51 mouse cellular contexts compared by ENCODE assay signal in the genomic region with DNA sequence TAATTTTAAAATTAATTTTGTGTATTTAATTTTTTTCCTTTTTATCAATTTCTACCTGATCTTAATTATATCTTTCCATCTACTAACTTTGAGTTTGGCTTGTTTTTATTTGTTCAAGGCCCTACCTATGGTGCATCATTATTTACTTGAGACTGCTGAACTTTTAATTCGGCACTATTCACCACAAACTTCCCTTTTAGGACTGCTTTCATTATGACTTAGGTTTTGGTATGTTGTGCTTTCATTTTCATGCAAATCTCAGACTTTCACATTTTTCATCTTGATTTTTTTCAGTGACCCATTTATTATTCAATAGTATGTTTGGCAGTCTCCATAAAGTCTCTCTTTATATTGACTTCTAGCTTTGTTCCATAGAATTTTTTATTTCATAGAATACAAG. TPM values are rescaled to one million over a fixed set of nuclear protein-coding genes. Genes with fewer than 3 reads are reported as not detected.
"Had no signal": no experiment of that assay in that cellular context is flagged by ENCODE, and none has a peak within 500 bp of the region (broad histone marks: within the 10 kb centered on the region; RNA-seq: fewer than 3 reads in every experiment).

No protein-coding gene starts in this region.

- H3K9ac ChIP-seq: heart, embryonic 12.5 days; heart, embryonic 13.5 days; heart, embryonic 15.5 days; hindbrain, embryonic 12.5 days; hindbrain, embryonic 13.5 days; hindbrain, embryonic 14.5 days; hindbrain, embryonic 15.5 days; intestine, embryonic 15.5 days; kidney, embryonic 15.5 days had no signal

- H3K4me2 ChIP-seq: heart, embryonic 11.5 days; heart, embryonic 12.5 days; heart, embryonic 13.5 days; heart, embryonic 15.5 days; hindbrain, embryonic 12.5 days; hindbrain, embryonic 13.5 days; hindbrain, embryonic 14.5 days; hindbrain, embryonic 15.5 days; intestine, embryonic 15.5 days; kidney, embryonic 15.5 days had no signal

- H3K4me3 ChIP-seq: heart, embryonic 10.5 days; heart, embryonic 12.5 days; heart, embryonic 13.5 days; heart, embryonic 15.5 days; hindbrain, embryonic 10.5 days; hindbrain, embryonic 12.5 days; hindbrain, embryonic 13.5 days; hindbrain, embryonic 15.5 days; intestine, embryonic 15.5 days; kidney, embryonic 15.5 days; layer of hippocampus, adult 2 months; left cerebral cortex, adult 2 months had no signal

- H3K27me3 ChIP-seq: heart, embryonic 12.5 days; heart, embryonic 13.5 days; heart, embryonic 15.5 days; hindbrain, embryonic 12.5 days; hindbrain, embryonic 13.5 days; hindbrain, embryonic 15.5 days; intestine, embryonic 15.5 days; kidney, embryonic 15.5 days had no signal

- H3K4me1 ChIP-seq: heart, embryonic 10.5 days; heart, embryonic 12.5 days; heart, embryonic 13.5 days; heart, embryonic 15.5 days; hindbrain, embryonic 10.5 days; hindbrain, embryonic 12.5 days; hindbrain, embryonic 13.5 days; hindbrain, embryonic 15.5 days; intestine, embryonic 15.5 days; kidney, embryonic 15.5 days had no signal

- H3K27ac ChIP-seq: heart, embryonic 10.5 days; heart, embryonic 13.5 days; heart, embryonic 15.5 days; hindbrain, embryonic 10.5 days; hindbrain, embryonic 12.5 days; hindbrain, embryonic 13.5 days; hindbrain, embryonic 14.5 days; hindbrain, embryonic 15.5 days; hindbrain, postnatal 0 days; intestine, embryonic 15.5 days; kidney, embryonic 15.5 days; kidney, postnatal 0 days; layer of hippocampus, adult 2 months; left cerebral cortex, adult 2 months had no signal

- ATAC-seq: hindbrain, embryonic 16.5 days; hindbrain, postnatal 0 days; inflammation-experienced regulatory T-cells, adult 6 months; intestine, embryonic 15.5 days; intestine, embryonic 16.5 days; intestine, postnatal 0 days had no signal

- DNase-seq: heart, postnatal 10 days; heart, postnatal 14 days; heart, postnatal 36 days; heart, postnatal 4 days; kidney, adult 11 months; kidney, adult 18-20 months; kidney, adult 2 months; kidney, adult 8-10 months; kidney, adult 9 months; kidney, postnatal 10 days; kidney, postnatal 14 days; kidney, postnatal 25 days; kidney, postnatal 36 days; kidney, postnatal 4 days; layer of hippocampus, adult 9-11 months; layer of hippocampus, postnatal 36 days had no signal

- H3K36me3 ChIP-seq: heart, embryonic 10.5 days; heart, embryonic 12.5 days; heart, embryonic 13.5 days; heart, embryonic 15.5 days; hindbrain, embryonic 10.5 days; hindbrain, embryonic 12.5 days; hindbrain, embryonic 13.5 days; hindbrain, embryonic 15.5 days; intestine, embryonic 15.5 days; kidney, embryonic 15.5 days had no signal

- H3K9me3 ChIP-seq: heart, embryonic 10.5 days; heart, embryonic 12.5 days; heart, embryonic 13.5 days; heart, embryonic 15.5 days; hindbrain, embryonic 10.5 days; hindbrain, embryonic 12.5 days; hindbrain, embryonic 13.5 days; hindbrain, embryonic 15.5 days; intestine, embryonic 15.5 days; kidney, embryonic 15.5 days had no signal

RNA-seq across cellular contexts. Expression of a gene that starts 24.7 kb away (rescaled TPM):
- total RNA-seq: heart, postnatal 10 days; heart, postnatal 14 days; heart, postnatal 25 days; heart, postnatal 36 days; heart, postnatal 4 days; hematopoietic stem cell, adult 5-6 weeks; hindbrain, postnatal 0 days; layer of hippocampus, adult 18-20 months; layer of hippocampus, adult 2 months; layer of hippocampus, adult 8-10 months; layer of hippocampus, postnatal 10 days; layer of hippocampus, postnatal 14 days; layer of hippocampus, postnatal 25 days; layer of hippocampus, postnatal 36 days; left cerebral cortex, adult 2 months had no signal
- polyA plus RNA-seq: heart, embryonic 11.5 days; heart, embryonic 12.5 days; heart, embryonic 13.5 days; heart, embryonic 14.5 days; heart, embryonic 15.5 days; heart, embryonic 16.5 days; heart, postnatal 0 days; hindbrain, embryonic 10.5 days; hindbrain, embryonic 11.5 days; hindbrain, embryonic 12.5 days; hindbrain, embryonic 14.5 days; hindbrain, embryonic 15.5 days; hindbrain, embryonic 16.5 days; hindbrain, postnatal 0 days; inflammation-experienced regulatory T-cells, adult 6 months; intestine, embryonic 14.5 days; intestine, embryonic 15.5 days; intestine, embryonic 16.5 days; intestine, postnatal 0 days; kidney, adult 2 months; kidney, embryonic 14.5 days; kidney, embryonic 15.5 days; kidney, embryonic 16.5 days; kidney, postnatal 0 days; large intestine, adult 2 months had no signal
